Mouse (Mus musculus) large intestine, adult 2 months (tissue): ENCODE measurements around the gene Etv3. TPM values are rescaled to one million over a fixed set of nuclear protein-coding genes. Genes with fewer than 3 reads are reported as not detected.
A peak's percentile ranks its signal among the peaks of the same experiment; 100 is the strongest.
"Not testable (repeated sequence)": the region's sequence is repeated elsewhere in the genome, so short reads cannot be mapped to it uniquely, and the experiment has no call there.

Experiments
- DNase-seq: peaks from one replicate; pipeline ENCODE4 v3.0.0-alpha.2; 2012; ENCODE audit warnings: low read depth, low spot score
- WGBS: fragments of 180-500 bp; shearing (Covaris S2); methylation state at CpG from one replicate; pipeline ENCODE4 v1.1.7; 2018; 5-methylcytosine and 5-hydroxymethylcytosine counted together
- polyA plus RNA-seq: library from polyadenylated mRNA; depleted of rRNA; stranded (reverse); fragments of >200 nt; gene quantifications from 2 replicates; pipeline ENCODE4 v1.2.3, GENCODE M21; 2012; rRNA removed

Gene Etv3
- 13.1 and 25.2 TPM in 2 replicates for polyA plus RNA-seq

DNA sequence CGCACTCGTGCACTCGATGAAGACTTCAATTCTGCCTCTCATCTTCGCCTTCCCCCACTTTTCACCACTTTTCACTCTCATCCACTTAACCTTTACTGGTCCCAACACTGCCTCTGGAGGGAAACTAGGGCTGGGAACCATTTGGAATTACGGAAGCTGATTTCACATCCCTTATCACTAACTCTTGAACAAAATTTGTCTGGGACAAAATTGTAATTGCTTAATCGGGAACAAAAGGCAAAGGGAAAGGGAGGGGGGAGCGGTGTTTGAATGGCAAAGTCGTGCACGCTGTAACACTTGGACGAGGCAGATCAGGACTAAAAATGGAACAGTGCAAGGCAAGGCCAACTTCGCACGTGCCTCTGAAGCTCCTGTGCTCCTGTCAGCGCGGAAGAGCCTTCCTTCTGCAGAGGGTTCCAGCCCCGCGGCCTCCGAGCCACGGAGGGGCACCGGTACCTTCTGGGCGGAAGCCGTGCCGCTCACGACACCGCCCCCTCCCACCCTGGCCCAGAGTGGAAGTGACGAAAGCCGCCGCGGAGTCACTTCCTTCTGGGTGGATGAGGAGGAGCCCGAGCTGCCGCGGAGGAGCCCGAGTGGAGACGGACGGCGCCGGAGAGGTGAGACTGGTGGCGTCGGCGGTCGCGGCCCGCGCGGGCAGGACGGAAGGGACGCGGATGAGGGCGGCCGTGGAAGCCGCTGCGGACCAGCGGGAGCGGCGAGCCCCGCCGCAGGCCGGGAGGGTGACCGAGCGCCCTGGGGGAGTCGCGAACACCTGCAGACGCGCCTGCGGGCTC is at the start of gene Etv3:
Etv3 (plus strand) TSS at position 365 of the 794 bp plus-strand sequence.
- WGBS: 4% methylated on average over 62 of the region's 64 CpGs
- DNase-seq: no peak

- 78% methylated on average over 3 of the region's 3 CpGs for WGBS
- not testable (repeated sequence) for DNase-seq
Measured at GRCm38 (mm10) chr3:87477948-87478347, 47.3 kb upstream of the Etv3 start.

DNA sequence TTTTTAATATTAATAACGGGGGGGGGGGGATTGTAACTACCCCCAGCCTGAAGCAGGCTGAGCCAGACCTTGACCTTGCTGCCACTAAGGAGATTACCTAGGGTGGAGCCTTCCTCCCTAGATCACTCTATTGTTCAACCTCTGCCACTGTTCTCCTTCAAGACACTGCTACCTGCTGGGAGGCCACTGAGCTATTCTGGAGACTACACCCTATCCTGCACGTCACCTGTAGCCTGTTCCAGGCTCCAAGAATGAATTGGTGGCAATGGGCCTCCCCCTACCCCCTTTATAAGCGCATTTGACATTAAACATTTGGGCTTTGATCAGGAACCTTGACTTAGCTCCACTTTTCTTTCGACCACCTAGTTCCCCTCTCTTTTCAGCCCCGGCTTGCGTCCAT is 46.6 kb upstream of the Etv3 start:
- DNase-seq: not testable (repeated sequence)
- WGBS: 76% methylated on average over 6 of the region's 6 CpGs

DNA sequence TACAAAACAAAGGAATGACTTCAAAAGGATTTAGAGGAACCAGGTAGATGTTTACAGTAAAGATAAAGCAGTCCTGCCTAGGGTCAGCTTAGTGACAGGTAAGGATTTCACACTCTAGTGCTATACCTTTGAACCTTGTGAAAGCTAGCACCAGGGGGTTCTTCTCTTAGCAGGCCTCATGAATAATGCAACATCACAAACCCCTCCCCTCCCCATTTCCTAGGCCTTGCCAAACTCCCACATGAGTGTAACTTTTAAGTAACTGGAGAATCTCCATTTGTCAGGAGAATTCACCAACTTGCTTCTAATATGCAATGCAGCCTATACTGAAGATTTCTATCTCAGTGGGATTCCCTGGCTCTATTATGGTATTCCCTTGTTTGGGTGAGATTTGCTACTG is 46.0 kb upstream of the Etv3 start:
- DNase-seq: not testable (repeated sequence)

- no peak for DNase-seq
- 71% methylated on average over 4 of the region's 4 CpGs for WGBS
Measured at GRCm38 (mm10) chr3:87487392-87487791, 37.8 kb upstream of the Etv3 start.

DNA sequence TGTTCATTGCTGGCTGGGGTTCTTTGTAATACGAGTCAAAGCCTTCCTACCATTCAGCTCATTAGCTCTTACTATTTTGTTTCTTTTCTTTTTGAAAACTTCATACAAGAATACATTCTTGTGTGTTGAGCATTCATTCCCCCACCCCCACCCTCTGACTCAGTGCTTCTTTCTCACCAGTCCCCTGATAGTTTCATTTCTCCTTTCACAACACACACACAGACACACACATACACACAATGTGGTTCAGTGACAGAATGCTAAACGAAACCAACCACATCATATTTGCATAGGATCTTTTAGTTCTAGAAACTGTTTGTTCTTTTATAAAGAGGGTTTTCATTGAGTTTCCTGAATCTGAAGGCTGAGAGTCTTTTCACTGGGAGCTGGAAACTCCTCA is 37.3 kb upstream of the Etv3 start:
- WGBS: 56% methylated on average over 2 of the region's 2 CpGs
- DNase-seq: no peak

GRCm38 (mm10) chr3:87498266-87498665 is 26.9 kb upstream of the Etv3 start:
- no peak for DNase-seq
- 77% methylated on average over 9 of the region's 9 CpGs for WGBS

GRCm38 (mm10) chr3:87499072-87499471 is 26.1 kb upstream of the Etv3 start:
- 12% methylated on average over 3 of the region's 3 CpGs for WGBS
- DNase-seq: no peak

GRCm38 (mm10) chr3:87500088-87501055 is 24.8 kb upstream of the Etv3 start:
- DNase-seq: no peak
- WGBS: 74% methylated on average over 24 of the region's 24 CpGs

DNA sequence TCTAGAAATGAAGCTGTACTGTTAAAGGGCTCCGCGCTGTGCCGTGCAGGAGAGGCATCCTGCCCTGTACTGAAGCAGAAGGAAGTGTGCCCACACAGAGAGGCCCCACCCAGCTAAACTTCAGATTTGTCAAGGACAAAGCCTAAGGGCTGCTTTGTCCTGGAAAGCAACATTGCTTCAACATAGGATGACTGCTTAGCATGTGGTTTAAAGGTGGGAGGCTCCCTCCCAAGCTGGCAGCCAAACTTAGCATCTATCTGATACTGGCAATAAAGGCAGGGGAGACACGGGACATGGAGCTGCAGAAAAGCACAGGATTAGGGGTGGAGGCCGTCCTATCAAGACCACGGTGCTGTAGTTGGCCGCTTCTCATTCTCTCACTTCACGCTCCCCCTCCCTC is 24.1 kb upstream of the Etv3 start:
- 33% methylated on average over 8 of the region's 8 CpGs for WGBS
- DNase-seq: no peak

DNA sequence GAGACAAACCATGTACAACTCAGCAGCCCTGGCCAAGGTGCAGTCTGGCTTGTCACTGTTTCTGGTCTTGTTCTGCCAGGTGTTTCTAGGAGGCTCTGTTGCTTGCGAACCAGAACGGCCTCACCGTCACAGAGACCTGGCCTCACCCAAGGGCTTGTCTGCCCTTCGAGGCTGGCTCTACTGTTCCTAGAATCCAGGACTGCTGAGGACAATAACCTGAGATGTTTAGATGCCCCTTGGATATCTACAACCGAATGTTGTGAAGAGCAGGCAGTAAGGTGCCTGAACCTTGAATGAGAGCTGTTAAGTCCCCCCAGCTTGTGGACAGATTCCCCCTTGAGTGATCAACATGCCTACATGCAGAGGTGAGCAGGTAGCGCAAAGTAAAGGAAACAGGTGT is 22.4 kb upstream of the Etv3 start:
- 78% methylated on average over 6 of the region's 6 CpGs for whole genome bisulfite sequencing
- no peak for DNase-seq

- DNase-seq: no peak
- 29% methylated on average over 7 of the region's 7 CpGs for WGBS
Measured at GRCm38 (mm10) chr3:87504330-87504729, 20.9 kb upstream of the Etv3 start.

GRCm38 (mm10) chr3:87504749-87505425 is 20.3 kb upstream of the Etv3 start:
- 42% methylated on average over 4 of the region's 4 CpGs for WGBS
- no peak for DNase-seq

DNA sequence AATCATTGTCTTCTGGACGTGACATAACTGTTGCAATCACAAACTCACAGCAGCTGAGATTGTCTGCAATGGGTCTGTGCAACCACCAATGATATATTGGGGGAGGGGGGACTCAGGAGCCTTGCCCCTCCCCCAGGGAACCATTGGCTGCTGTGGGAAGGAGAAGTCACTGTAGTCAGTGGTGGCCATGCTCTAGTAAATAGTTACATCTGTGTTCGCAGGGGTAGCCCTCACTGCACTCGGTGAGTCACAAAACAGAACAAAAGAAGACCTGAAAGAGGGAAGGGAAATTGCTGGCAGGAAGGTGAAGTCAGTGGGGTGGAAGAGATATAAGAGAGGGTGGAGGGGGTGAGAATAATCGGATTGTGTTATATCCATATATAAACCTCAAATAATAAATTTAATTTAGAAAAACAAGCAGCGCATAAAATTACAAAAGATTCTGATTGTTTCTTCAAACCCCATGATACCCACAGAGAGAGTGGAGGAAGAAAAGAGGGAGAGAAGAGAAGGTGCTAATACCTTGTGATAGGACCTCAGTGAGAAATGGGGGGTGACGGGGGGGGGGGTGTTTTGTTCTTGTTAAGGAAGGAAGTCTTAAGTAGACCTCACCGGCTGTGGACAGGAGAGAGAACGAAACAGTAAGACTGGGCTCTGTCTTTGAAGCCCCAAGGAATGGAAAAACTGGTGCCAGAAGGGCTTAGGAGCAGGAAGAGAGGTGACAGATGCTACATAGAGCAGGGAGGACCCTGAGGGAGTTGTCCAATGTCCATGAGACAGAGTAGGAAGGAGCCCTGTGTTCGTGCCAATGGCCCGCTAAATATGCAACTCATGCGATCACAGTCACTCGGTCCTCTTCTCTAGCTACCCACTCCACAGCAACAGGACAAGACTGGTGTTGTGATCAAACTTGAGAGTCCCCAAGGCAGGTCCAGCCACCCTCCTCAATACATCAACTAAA is 18.5 kb upstream of the Etv3 start:
- DNase-seq: no peak
- 71% methylated on average over 12 of the region's 12 CpGs for WGBS

DNA sequence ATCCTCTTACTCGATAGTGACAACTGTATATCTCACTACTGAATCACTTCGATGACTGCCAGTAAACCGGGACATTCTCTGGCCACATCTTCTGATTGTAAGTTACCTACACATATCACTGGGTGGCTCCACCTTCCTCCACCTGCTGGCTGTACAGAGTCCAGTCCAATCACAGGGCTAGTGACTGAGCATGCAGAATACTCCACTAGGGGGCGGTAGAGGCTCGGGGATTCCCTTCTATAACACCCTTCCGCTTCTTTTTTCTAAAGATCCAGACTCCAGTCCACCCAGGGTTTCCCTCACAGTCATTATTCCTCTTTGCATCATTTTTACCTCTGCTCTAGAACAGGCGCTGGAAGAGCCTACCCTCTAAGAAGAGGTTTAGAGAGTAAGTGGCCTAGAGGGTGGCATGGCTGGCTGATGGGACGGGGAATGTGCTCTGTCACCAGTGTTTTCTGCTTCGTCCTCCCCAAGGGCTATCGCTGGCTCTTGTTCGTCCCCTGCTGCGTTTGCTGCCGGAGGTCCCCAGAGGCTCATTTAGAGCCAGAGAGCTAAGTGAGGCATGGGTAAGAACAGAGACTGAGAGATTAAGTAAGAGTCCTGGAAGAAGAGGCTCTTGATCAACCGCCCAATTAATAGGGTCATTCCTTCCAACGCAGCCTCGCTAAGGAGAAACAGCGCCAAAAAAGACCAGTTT is 16.9 kb upstream of the Etv3 start:
- WGBS: 14% methylated on average over 17 of the region's 17 CpGs

GRCm38 (mm10) chr3:87509061-87509460 is 16.1 kb upstream of the Etv3 start:
- WGBS: 10% methylated on average over 4 of the region's 4 CpGs
- DNase-seq: peak; percentile 98

More for the DNA sequence above, 16.9 kb upstream of the Etv3 start:
- DNase-seq: peak; percentile 93

DNA sequence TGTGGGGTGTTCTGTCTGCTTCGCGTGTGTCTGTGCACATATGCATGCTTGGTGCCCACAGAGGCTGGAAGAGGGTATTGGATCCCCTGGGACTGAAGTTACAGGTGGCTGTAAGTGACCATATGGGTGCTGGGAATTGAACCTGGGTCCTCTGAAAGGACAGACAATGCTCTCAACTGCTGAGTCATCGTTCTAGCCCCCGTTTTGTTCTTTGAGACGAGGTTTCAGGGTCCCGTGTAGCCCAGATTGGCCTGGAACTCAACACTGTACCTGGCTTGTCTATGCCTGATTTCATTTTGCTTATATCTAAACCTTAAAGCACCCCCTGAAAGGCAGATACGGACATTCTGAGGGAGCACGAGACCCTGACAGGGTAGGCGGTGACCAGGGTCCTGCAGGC is 14.4 kb upstream of the Etv3 start:
- WGBS: 93% methylated on average over 9 of the region's 9 CpGs
- no peak for DNase-seq

DNA sequence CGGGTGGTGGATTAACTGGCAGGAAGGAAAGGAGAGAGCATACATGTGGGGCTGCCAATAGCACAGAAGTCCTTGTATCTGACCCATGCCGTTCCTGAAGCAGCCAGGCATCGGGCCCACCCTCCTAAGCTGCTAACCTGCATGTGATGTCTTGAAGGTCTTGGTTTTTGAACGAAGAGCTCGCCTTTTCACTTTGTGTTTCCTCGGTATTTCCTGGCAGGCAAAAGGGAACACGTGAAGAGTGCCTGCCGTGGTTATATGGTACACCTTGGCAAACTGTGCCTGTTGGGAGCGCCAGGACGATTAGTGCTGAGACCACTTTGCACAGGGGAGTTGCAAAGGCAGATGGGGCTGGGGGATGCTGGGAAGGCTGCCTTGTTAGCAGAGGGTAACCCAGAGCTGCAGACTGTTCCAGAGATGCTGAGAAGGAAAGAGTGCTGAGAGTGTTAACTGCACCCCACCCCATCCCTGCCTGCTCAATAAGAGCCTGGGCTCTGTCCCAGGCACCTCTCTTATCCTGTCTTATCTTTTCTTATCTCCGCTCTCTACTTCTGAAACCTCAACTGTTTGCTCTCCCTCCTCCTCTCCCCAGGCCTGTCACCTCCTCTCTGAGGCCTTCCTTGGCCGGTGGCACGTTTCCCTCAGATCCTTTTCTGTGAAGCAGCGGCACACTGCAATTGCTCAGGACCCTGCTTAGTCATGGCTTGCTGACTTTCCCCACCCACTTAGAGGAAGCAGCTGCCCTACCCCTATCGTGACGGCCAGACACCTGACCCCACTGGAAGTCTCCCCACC is 13.0 kb upstream of the Etv3 start:
- no peak for DNase-seq
- 17% methylated on average over 16 of the region's 16 CpGs for WGBS
